Mouse (Mus musculus): Measurements from ENCODE around the gene Lmx1b.

GRCm38 (mm10) chr2:33581866-33582265 lies 58.4 kb downstream of the Lmx1b start:
- no peak for TF ChIP-seq POLR2A (IDR thresholded peaks at IDR 0.05; ENCODE audit: insufficient read length, low read depth)
- no peak for TF ChIP-seq USF1 (IDR thresholded peaks at IDR 0.05; ENCODE audit: low read depth)
- TF ChIP-seq MYOD1 (IDR thresholded peaks at IDR 0.05; ENCODE audit: control insufficient read depth in 1 of 3, insufficient read length in 2 of 3, low read depth in 2 of 3) = no peak
- no peak for TF ChIP-seq REST (IDR thresholded peaks at IDR 0.05; ENCODE audit: insufficient read depth, insufficient read length)
- no peak for TF ChIP-seq TCF12 (IDR thresholded peaks at IDR 0.05; ENCODE audit: insufficient read depth, poor library complexity, severe bottlenecking)
- no peak for TF ChIP-seq MAX (IDR thresholded peaks at IDR 0.05; ENCODE audit: low read depth)

Measured in myocyte (in vitro differentiated cells).